Mouse (Mus musculus) granulocyte monocyte progenitor cell, adult 5-6 weeks (primary cell): Measurements from ENCODE around the gene Sox2. TPM values are rescaled to one million over a fixed set of nuclear protein-coding genes. Genes with fewer than 3 reads are reported as not detected.
A peak's percentile ranks its signal among the peaks of the same experiment; 100 is the strongest.

ENCODE experiments used
- ATAC-seq: replicated peaks from 2 replicates; pipeline ENCODE4 v1.8.0; 2016; ENCODE audit warnings: mild to moderate bottlenecking, moderate TSS enrichment, inconsistent platforms; ENCODE audit not compliant: poor library complexity, severe bottlenecking
- total RNA-seq, 2 experiments: library from RNA; stranded (forward) in 1 of 2; stranded (reverse) in 1 of 2; fragments of 200-712, 200-1000 nt in 1 of 2; fragments of >200 nt in 1 of 2; fragmentation: Nextera tagmentation in 1 of 2; gene quantifications; 2 replicates each; pipeline ENCODE4 v1.2.3; 2014 to 2017

Gene Sox2
- not detected in 2 replicates for total RNA-seq (2014; fragmentation: Nextera tagmentation)
- not detected in 2 replicates for total RNA-seq (2017)

DNA sequence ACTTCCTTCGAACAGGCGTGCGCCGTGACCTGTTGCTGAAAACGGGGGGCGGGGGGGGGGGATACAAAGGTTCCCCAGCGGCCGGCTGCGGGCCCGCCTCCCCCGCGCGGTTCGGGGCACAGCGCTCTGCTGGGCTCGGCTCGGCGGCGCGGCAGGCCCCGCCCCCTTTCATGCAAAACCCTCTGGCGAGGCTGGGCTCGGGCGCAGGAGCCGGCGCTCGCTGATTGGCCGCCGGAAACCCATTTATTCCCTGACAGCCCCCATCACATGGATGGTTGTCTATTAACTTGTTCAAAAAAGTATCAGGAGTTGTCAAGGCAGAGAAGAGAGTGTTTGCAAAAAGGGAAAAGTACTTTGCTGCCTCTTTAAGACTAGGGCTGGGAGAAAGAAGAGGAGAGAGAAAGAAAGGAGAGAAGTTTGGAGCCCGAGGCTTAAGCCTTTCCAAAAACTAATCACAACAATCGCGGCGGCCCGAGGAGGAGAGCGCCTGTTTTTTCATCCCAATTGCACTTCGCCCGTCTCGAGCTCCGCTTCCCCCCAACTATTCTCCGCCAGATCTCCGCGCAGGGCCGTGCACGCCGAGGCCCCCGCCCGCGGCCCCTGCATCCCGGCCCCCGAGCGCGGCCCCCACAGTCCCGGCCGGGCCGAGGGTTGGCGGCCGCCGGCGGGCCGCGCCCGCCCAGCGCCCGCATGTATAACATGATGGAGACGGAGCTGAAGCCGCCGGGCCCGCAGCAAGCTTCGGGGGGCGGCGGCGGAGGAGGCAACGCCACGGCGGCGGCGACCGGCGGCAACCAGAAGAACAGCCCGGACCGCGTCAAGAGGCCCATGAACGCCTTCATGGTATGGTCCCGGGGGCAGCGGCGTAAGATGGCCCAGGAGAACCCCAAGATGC, at the start of gene Sox2:
TSS of gene Sox2 (plus strand) at position 680 of the 895 bp plus-strand sequence.
- peak; percentile 63 for ATAC-seq

DNA sequence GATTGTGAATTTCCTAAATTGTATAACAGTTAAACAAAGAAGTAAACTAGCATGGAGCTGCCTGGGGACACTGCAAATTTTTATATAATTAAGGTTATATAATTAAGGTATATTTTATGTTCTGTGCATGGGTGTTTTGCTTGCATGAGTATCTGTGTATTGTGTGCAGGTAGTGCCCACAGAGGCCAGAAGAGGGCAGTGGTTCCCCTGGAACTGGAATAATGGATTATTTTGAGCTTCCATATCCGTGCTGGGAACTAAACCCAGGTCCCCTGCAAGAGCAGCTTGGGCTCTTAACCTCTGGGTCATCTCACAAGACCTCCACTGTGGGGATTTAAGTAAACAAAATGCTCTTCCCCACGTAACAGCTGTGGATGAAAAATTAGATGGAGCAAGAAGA, 49.1 kb upstream of the Sox2 start:
- no peak for ATAC-seq

DNA sequence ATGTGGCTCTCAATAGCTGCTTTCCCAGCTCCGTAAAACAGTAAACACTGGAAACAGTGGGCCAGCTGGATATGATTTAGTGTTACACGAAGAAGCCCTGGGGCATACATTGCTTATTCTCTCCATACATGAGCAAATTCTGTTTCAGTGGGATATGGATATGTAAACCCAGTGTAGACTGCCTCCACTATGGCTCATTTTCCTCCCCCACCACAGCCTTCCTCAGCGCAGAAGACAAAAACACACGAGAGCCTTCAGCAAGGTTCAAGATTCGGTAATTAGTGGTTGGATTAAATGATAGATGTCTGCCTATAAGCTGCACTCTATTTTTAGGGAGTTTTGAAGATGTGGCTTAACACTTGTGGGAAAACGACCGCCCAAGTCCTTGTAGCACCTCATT, 36.1 kb upstream of the Sox2 start:
- ATAC-seq, result no peak

DNA sequence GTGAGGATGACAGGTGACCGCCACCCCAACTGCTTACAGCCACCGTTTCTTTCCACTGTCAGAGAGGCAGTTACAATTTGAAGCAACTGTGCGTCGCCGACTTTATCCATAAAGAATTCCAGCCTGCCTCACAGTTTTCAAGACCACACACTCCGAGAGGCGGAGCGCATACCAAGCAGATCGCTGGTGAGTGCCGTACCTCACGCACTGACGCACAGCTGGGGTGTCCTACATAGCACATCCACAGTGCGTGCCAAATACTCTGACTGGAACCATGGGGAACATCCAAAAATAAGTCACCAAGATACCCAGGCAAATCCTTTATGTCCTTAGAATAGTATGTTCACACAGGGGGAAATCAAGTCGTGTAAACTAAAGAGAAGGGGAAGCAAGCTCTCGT, 34.7 kb upstream of the Sox2 start:
- no peak for ATAC-seq

DNA sequence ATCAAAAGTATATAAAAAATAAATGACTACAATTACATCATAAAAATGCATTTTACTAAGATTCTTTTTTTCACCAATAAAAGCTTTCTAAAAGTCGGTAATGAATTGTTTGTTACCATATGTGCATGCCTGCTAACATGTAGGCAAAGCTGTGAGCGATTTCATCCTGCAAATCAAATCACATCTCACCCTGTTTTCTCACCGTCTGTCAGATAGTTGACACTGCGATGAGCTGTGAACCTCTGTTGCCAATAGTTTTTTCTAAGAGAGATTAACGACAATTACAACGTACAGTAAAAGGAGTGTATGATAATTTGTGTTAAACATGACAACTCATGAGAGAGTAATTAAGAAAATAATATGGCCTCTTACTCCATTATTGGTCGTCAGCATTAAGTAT, 31.3 kb upstream of the Sox2 start:
- ATAC-seq, result no peak

DNA sequence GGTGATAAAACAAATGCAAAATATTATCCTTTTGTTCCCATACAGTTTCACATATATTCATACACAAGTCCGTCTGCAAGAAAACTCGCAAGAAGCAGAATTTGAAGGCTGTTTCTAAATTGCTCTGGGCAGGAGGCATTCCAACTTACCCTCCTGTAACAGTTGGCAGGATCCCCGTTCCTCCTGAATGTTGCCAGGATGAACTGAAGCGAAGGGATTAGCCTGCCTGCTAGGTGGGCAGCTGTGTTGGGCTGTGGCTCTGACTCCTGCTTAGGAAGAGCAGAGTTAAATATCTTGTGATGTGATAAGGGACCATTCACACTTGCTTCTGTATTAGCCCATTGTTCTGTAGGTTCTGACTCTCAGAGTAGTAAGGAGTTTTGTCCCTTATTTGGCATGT, 30.1 kb upstream of the Sox2 start:
- no peak for ATAC-seq

DNA sequence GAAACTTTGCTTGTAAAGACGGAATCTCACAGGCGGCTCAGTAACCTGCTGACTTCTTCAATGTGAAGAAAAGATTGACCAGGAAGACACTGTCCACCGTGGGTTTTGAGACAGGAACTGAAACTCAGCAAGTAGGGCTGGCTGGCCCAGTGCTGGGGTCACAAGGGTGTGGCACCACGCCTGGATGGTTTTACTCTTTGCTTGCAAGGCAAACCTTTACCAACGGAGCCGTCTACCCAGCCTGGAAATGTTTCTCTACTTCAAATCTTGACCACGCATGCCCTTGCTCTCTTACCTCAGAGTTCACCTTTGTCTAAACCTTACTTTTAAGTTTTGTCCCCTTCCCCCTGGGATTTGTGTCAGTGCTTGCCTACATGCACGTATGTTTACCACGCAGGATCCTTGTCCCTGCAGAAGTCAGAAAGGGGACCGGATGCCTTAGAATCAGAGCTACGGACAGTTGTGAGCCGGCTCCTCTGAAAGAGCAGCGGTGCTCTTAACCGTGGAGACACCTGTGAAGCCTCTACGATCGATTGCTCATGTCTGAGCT, 25.4 kb upstream of the Sox2 start:
- ATAC-seq, result no peak

DNA sequence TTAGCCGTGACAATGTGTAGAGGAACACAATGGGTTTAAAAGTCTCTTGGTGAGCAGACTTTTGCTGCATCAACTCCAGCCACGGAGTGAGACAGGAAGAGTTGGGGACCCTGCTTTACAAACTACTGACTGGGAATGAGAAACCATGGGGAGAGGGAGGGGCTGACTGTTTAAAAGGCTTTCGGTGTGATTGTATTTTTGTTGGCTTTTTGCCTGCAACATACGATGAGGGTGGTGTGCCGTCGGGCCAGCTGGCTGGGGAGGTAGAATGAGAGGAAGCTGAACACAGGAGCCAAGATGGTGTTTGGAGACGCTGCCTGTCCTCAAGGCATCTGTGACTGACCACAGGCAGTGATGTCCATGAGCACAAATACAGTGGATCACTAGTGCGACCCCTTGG, 23.7 kb upstream of the Sox2 start:
- ATAC-seq, result no peak

DNA sequence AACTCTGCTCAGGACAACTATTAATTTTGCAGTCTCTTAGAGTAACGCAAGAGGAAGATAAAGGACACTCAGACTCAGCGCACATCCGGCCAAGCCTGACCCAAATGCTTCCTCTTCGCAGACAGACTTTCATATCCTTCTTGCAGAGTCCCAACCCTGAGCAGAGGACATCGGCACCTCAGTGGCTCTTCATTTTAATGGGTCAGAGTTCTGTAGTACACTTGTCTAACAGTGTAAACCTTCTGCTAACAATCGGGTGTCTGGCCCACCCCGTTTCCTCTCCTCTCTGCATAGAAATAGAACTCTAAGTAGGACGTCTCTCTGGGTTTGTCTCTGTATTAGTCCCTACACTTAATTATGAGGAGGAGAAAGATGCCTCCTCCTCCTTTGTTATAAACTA, 20.2 kb upstream of the Sox2 start:
- no peak for ATAC-seq

DNA sequence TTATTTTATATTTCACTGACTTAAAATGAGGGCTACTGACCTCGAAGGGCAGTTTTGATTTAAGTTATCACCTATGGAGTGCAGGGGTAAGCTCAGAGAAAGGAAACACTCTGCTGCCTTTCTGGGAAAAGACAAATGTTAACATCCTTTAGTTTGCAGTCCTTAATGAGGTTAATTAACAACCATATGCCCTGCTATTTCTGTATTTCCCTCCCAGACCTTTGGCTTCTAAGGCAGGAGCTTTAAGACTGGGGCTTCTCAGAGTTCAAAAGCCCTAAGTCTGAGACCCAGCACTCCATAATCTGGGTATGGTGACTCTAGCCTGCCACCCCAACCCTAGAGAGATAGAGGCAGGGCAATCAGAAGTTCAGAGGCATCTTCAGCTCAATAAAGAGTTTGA, 19.5 kb upstream of the Sox2 start:
- no peak for ATAC-seq

DNA sequence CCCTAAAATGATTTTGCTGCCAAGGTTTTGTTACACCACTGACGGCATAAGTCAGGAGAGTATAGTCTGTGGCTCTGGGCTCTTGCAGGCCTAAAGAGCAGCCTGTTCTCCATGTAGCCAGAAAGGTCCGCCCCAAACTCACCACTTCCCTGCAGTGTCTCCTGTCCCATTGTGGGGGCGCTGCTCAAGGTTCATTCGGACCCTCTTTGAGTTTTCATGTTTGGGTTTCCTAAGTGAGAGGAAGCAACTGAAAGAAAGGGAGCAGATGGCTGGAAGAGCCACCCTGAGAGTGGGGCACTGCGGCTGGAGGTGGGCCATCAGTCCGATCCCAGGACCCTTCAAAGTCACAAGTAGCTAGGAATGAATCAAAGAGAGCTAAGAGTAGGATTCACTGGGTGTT, 13.2 kb upstream of the Sox2 start:
- no peak for ATAC-seq

DNA sequence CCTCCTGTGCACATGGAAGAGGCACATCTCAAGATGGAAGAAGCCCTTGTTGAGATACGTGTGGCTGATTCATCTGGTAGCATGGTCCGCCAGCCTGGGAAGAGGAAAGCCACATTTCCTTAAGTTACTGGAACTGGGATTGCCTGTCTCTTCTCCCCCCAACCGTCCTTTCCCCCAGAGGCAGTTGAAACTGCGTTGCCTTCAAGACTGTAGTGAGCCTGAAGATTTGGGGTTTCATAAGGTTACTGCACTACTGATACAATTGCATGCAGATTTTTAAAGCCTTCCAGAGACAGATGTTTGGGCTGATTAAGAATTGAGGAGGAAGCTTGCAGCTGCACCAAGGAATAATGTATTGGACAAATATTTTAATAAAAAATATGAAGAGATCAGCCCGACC, 12.7 kb upstream of the Sox2 start:
- ATAC-seq, result no peak

DNA sequence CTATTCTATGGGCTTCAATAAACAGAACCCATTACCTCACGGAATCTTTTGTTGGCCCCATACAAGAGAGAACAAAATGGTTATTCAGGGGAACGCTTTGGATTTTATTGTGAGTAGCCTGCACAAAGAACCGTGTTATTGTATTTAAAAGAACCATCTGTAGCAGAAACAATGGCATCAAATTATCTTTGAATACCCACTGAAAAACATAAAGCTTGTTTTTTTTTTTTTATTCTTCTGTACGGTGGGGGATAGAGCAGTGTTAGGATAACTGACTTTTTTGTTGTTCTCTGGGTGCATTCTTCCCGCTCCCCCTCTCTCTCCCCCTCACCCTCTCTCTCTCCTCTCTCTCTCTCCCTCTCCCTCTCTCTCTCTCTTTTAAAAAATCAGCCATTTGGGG, 12.3 kb upstream of the Sox2 start:
- no peak for ATAC-seq

DNA sequence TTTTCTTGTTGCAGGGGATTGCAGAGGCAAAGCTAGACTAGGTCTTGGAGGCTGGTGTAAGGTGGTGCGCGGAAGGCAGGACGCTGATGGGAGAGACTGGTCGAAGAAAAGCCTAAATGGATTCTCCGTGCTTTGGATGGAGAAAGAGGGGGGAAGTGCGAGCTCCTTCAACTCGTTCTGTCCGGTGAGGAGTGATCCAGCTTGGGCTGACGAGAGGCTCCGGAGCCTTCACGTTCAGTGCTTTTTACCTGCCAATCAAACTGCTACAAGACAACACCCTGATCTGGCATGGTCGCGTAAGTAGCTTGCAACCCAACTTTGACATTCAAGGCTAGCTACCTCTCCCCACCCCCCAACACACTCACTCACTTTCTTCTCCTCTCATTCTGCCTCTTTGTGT, 11.9 kb upstream of the Sox2 start:
- no peak for ATAC-seq

DNA sequence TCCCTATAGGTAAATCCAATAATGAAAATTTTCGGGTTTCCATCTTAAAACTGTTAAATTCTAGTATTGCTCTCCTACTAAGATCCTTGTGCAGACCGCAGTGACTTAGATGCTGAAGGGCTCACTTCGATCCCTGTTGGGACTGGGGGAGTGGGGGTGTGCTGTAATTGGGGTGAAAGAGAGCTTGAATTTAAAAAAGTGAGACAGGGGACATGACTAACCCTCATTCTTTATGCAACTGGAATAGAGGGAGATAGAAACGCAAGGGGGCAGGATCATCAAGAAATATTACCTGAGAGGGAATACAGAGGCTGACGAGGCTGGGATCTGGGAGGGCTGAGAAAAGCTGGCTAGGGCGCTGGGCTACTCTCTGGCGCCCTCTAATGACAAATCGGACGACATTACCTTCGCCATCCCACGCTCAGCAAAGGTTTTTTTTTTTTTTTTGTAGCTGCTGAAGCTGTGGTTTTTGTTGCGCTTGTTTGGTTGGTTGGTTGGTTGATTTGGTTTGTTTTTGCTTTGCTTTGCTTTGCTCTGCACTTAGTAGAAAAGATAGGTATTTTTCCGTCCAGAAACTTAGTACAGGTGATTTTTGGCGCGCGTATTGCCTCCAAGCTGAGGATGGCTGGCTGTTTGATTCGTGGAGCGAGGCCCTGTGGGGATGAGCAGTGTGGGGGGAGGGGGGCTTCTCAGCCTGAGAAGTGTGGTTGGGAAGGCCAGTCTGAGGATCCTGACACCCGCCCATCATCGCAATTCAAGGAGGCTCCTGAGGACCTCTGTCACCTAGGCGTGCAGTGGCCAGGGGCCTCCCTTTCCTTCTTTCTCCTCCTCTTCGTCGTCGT, 11.0 kb upstream of the Sox2 start:
- no peak; the same call in 1 of the 2 replicates for ATAC-seq

DNA sequence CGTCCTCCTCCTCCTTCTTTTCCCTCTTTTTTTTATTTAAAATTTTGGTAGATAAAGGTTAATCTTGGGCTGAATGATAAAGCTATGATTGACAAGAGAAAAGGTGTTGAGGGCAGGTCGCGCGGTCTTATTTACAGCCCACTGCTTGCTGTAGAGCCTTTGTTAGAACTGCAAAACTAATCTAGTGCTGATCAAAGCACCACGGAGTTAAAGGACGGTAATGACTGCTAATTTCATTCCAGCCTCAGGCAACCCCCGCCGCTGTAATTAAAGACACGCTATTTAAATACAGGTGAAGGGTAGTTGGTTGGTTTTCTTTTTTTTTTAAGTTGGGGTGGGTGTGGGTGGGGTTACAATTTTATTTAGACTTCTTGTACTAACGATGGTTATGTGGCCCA, 10.3 kb upstream of the Sox2 start:
- ATAC-seq, result no peak

DNA sequence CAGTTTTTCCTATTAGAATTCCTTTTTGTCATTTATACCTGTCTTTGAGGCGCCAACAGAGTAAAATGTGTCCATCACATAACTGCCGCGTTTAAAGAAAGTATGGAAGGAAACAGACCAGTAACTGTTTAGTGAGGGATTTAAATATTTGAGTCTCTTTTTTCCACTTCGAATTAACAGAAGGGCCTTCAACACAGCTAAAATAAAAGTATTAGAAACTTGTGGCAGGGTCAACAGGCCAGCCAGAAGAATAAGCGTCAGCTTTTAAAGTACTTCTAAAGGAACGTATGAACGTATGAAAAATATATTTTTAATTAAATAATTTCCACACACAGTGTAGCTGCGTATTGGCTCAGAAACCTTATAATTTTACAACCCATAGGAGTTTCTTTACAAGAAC, 9.9 kb upstream of the Sox2 start:
- no peak for ATAC-seq

DNA sequence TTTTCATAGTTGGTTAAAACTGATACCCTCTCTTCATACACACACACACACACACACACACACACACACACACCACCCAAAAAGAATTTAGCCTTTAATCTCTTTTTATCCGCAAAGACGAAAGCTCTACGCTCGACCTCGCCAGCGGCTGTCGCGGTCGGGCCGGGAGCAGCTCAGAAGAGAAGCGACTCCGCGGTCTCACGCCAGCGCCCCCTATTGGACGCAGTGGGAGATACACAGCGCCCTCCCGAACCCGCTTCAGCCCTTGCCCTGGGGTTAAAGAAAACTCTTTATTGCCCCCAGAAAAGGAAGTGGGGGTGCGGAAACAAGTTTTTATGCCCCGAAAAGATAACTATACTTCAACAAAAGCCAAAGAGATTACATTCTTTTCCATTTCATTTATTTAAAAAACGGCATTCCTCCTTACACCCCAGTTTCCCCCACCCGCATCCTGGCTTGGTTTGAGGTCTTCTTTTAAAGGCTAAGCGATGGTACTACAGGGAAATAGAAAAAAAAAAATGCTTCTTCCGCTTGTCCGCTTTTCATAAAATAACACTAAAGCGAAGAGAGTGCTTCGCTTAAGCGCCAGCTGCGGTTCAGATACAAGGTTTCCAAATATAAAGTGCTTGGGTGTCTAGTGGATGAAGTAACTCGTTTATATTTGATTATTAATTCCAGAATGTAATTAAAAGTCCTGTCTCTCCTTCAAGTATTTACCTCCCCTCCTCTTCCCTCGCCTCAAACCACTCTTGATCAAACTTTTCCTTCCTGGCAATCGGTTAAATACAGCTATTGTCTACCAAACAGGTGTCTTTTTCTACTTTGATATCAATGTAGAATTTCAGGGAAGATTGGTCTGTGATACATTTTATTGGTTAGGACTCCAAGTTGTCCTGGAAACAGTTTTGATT, 9.3 kb upstream of the Sox2 start:
- ATAC-seq, result peak; percentile 53

DNA sequence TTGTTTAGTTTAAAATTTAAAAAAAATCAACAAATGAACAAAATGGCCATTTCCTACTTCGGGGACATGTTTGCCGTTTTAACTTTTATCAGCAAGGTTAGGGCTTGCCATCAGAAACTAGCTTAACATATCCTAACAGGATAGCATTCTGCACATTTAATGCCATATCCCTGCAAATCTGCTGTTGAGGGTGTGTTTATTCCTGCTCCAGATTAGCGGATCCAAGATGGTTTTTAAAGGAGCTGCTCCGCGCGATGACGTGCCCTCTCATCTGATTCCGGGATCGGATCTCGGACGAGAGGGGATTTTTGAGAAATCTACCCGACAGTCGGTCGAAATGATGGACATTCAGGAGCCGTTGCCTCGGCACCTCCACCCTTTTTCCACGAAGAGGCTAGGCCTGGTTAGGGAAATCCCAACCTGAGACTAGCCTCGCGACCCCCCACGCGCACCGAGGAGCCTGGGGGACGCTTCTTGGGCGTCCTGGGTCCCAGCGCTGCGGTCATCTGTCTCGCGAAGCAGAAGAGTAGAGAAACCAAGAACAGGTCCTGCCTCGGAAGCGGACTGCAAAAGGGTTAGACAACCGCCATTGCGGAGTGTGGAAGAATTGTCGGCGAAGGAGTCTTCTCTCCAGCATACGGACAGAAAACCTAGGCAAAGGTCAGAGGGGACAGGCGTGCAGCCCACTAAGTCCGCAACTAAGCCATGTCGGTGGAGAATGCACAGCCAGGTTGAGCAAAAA, 8.3 kb upstream of the Sox2 start:
- ATAC-seq, result no peak
